Mouse (Mus musculus) neural tube, embryonic 11.5 days (tissue): ENCODE measurements at regions not wholly inside any gene's neighbourhood (a gene's known extent, or its start where the extent isn't known, plus 50 kb on each side); places are given as distances from the start of the nearest gene placed in this dataset.

Experiments
- ATAC-seq: fragments of 200-750 bp; cut with Nextera tagmentation; 2 replicates; pipeline ENCODE4 v1.8.0; 2017; ENCODE audit warnings: moderate number of reproducible peaks, mild to moderate bottlenecking, moderate TSS enrichment, moderate library complexity; ENCODE audit not compliant: insufficient read depth, low FRiP score, low TSS enrichment
- DNase-seq: peaks from one replicate; pipeline ENCODE4 v3.0.0-alpha.2; 2015; ENCODE audit warnings: low spot score
- H3K27ac ChIP-seq: fragments of 300-500 bp; sonication (generic); 2 replicates; pipeline ENCODE4 v1.5.1; 2014; ENCODE audit warnings: low read depth, mild to moderate bottlenecking, low read length
- H3K27me3 ChIP-seq: fragments of 300-500 bp; sonication (generic); 2 replicates; pipeline ENCODE4 v1.6.1; 2014; ENCODE audit warnings: mild to moderate bottlenecking, low read length, mixed read lengths; ENCODE audit not compliant: control insufficient read depth, insufficient read depth
- H3K36me3 ChIP-seq: fragments of 300-500 bp; sonication (generic); 2 replicates; pipeline ENCODE4 v1.6.1; 2014; ENCODE audit warnings: mild to moderate bottlenecking, low read length, moderate library complexity, mixed read lengths; ENCODE audit not compliant: control insufficient read depth, insufficient read depth
- H3K4me1 ChIP-seq: fragments of 300-500 bp; sonication (generic); 2 replicates; pipeline ENCODE4 v1.6.1; 2014; ENCODE audit warnings: low read length, mixed read lengths; ENCODE audit not compliant: control insufficient read depth, insufficient read depth
- H3K4me2 ChIP-seq: fragments of 300-500 bp; sonication (generic); 2 replicates; pipeline ENCODE4 v1.6.1; 2014; ENCODE audit warnings: low read depth, mild to moderate bottlenecking, moderate library complexity
- H3K4me3 ChIP-seq: fragments of 300-500 bp; sonication (generic); 2 replicates; pipeline ENCODE4 v1.5.1; 2014; ENCODE audit warnings: low read depth, low read length
- H3K9ac ChIP-seq: fragments of 300-500 bp; sonication (generic); 2 replicates; pipeline ENCODE4 v1.6.1; 2014; ENCODE audit warnings: mild to moderate bottlenecking, low read length
- H3K9me3 ChIP-seq: fragments of 300-500 bp; sonication (generic); 2 replicates; pipeline ENCODE4 v1.6.1; 2016; ENCODE audit warnings: low read length; ENCODE audit not compliant: control insufficient read depth
- WGBS: fragments of 180-500 bp; shearing (Covaris S2); extraction: QIAGEN DNeasy Blood & Tissue Kit; methylation state at CpG from one replicate; pipeline ENCODE4 v1.1.7; 2014; 5-methylcytosine and 5-hydroxymethylcytosine counted together

DNA sequence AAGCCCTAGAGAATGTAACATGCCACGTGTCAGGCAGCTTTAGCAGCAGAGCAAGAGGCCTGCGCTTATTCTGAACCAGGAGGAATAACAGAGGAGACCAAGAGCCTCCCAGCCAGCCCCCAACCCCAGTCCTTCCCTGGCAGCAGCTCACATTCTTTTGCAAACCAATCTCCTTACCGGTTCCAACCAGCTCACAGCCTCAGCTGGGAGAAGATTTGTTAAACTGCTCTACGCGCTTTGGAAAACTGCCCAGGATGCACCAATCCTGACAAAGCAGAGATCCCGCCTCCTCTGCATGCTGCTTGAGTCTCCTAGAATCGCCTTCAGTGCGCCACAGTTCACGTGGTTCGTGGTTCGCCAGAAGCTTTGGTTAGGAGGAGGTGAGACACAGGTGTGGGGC is 51.8 kb downstream of the Gm9376 start:
- DNase-seq: no peak
- H3K9ac ChIP-seq: no peak overlapping the region
- H3K4me2 ChIP-seq: no peak overlapping the region
- H3K27ac ChIP-seq: no peak overlapping the region
- peaks cover 3% of the 10 kb centered on the region; the same call in 1 of the 2 replicates for H3K4me1 ChIP-seq
- no peaks in the 10 kb centered on the region for H3K36me3 ChIP-seq
- WGBS: 53% methylated on average over 11 of the region's 11 CpGs
- ATAC-seq: no peak
- no peaks in the 10 kb centered on the region for H3K9me3 ChIP-seq
- no peak overlapping the region for H3K4me3 ChIP-seq
- peaks cover 19% of the 10 kb centered on the region for H3K27me3 ChIP-seq

DNA sequence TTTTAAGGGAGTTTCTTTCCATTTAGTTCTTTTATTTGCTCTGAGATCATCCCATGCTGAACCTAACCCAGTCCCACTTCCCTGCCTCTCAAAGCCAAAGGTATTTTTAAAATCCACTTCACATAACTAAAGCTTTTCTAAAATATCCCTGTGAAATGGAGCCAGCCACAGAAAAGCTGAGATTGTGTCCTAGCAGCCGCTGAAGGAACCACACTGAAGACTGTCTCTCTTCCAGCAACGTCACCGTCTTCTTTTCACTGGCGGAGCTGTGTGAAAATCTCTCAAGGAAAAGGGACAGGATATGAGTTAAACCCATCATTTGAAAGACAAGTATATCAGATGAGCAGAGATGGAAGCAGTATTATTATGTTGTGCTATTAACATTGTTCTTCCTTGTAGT is 53.3 kb downstream of the Gm9376 start:
- no peak for ATAC-seq
- Histone ChIP-seq H3K9me3 (no peaks in the 10 kb centered on the region), H3K9ac (no peak overlapping the region), H3K27me3 (peaks cover 19% of the 10 kb centered on the region), H3K27ac (no peak overlapping the region), H3K4me3 (no peak overlapping the region), H3K36me3 (no peaks in the 10 kb centered on the region), H3K4me2 (no peak overlapping the region), H3K4me1 (peaks cover 3% of the 10 kb centered on the region; the same call in 1 of the 2 replicates)
- no peak for DNase-seq
- WGBS: 89% methylated on average over 4 of the region's 4 CpGs

DNA sequence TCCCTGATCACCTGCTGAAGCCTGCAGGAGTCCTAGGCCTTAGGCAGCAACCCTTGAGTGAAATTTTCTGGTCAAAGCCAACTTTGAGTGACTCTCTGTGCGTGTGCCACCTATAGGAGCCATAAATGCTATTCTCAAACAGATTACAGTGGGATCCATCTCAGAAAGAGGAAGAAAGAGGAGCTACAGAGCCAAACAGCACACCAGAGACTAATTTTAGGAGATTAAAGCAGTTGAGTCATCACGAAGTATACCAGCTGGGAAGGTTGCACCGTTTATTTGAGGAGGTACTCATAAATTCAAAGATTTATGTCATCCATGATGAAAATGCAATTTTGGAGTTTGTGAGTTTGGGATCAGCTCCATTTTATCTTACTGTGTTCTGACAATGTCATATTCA is 54.3 kb downstream of the Gm9376 start:
- H3K27me3 ChIP-seq: peaks cover 19% of the 10 kb centered on the region
- 79% methylated on average over 3 of the region's 3 CpGs for WGBS

DNA sequence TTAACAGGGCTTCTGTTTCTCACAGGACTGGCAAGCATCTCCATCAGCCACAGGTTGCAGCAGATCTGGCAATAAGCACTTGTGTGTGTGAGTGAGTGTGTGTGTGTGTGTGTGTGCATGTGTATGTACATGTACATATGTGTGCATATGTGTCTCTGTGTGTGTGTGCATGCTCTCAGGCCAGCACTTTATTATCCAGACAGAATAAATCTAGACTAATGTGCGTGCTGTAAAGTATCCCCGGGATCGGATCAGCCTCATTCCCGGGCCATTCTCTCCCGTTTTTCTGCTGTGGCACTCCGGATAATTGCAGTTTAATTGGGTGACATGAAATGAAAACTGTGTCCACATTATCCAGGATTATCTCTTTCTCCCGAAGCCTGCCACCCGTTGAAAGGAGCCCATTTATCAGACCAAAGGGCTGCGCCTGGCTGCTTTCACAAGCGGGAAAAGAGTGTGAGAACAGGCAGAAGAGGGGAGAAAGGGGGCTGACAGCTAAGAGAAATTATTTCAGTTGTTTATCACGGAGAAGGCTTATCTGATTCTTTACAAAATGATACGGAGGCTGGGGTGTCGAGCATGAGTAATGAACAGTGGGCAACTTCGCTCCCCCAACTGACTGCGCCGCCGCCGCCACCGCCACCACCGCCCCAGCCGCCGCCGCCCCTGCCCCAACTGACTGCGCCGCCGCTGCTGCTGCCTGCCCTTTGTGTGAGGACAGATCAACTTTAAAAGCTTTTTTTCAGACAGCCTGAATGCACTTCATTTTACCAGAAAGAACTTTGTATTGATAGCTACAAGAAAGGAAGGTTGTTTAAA is 55.5 kb downstream of the Gm9376 start:
- WGBS: 13% methylated on average over 26 of the region's 26 CpGs
- H3K27ac ChIP-seq: no peak overlapping the region

More for the DNA sequence above, 54.3 kb downstream of the Gm9376 start:
- no peak overlapping the region for H3K4me3 ChIP-seq
- peaks cover 3% of the 10 kb centered on the region; the same call in 1 of the 2 replicates for H3K4me1 ChIP-seq
- H3K9ac ChIP-seq: no peak overlapping the region
- H3K36me3 ChIP-seq: no peaks in the 10 kb centered on the region
- ATAC-seq (no peak), DNase-seq (no peak)
- no peak overlapping the region for H3K27ac ChIP-seq
- no peak overlapping the region for H3K4me2 ChIP-seq
- H3K9me3 ChIP-seq: no peaks in the 10 kb centered on the region

DNA sequence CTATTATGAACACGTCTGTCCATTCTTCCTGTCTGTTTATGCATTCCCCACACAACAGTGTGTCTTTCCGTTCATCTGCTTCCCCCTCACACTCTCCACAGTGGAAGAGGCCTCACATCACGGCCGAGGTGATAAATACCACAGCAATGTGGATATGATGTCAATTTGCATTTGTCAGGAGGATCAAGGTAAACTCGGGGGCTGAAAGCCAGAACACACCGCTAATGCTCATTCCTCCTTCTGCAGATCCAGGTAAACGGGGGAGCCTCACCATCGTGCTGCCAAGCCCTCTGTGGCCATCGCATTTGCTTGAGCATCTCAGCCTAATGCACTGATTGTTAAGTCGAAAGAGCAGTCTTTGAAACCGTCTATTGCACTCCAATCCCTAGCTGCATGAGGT is 56.1 kb downstream of the Gm9376 start:
- H3K4me1 ChIP-seq: peaks cover 3% of the 10 kb centered on the region; the same call in 1 of the 2 replicates
- WGBS: 9% methylated on average over 11 of the region's 11 CpGs
- H3K27ac ChIP-seq: no peak overlapping the region
- H3K36me3 ChIP-seq: no peaks in the 10 kb centered on the region
- H3K4me3 ChIP-seq: peak overlapping the region; percentile 27; the same call in 1 of the 2 replicates
- peak overlapping the region; percentile 30 for H3K9ac ChIP-seq
- no peaks in the 10 kb centered on the region for H3K9me3 ChIP-seq
- peaks cover 19% of the 10 kb centered on the region for H3K27me3 ChIP-seq
- ATAC-seq: peak; percentile 54
- peak; percentile 40 for DNase-seq
- peak overlapping the region; percentile 43 for H3K4me2 ChIP-seq

More for the DNA sequence above, 55.5 kb downstream of the Gm9376 start:
- Histone ChIP-seq H3K27me3 (peaks cover 19% of the 10 kb centered on the region), H3K9me3 (no peaks in the 10 kb centered on the region), H3K4me3 (peak overlapping the region; percentile 27), H3K4me2 (peak overlapping the region; percentile 43), H3K9ac (peak overlapping the region; percentile 30), H3K36me3 (no peaks in the 10 kb centered on the region), H3K4me1 (peaks cover 3% of the 10 kb centered on the region; the same call in 1 of the 2 replicates)
- DNase-seq (peak; percentile 70), ATAC-seq (peak; percentile 75)

DNA sequence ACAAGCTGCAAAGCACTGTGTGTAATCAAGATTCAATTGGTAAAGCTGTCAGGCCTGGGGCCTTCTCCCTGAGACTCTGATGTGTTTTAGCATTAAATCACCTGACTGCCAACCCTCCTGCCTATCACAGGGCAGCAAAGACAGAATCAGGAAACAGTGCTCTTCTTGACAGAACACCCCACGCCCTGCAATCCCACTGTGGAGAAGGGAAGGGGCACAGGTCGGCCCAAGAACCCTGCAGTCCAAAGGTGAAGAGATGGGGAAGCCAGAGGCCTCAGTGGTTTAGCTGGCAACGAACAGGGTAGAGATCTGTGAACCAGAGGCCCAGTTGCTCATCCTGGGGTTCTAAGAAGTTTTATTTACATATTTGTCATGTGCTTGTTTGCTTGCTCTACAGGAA is 71.3 kb downstream of the Gm9376 start:
- Histone ChIP-seq H3K4me1 (no peaks in the 10 kb centered on the region), H3K27ac (no peak overlapping the region), H3K9me3 (no peaks in the 10 kb centered on the region), H3K27me3 (no peaks in the 10 kb centered on the region), H3K4me3 (no peak overlapping the region), H3K4me2 (no peak overlapping the region), H3K36me3 (no peaks in the 10 kb centered on the region), H3K9ac (no peak overlapping the region)
- ATAC-seq (no peak), DNase-seq (no peak)
- WGBS: 75% methylated on average over 3 of the region's 3 CpGs

DNA sequence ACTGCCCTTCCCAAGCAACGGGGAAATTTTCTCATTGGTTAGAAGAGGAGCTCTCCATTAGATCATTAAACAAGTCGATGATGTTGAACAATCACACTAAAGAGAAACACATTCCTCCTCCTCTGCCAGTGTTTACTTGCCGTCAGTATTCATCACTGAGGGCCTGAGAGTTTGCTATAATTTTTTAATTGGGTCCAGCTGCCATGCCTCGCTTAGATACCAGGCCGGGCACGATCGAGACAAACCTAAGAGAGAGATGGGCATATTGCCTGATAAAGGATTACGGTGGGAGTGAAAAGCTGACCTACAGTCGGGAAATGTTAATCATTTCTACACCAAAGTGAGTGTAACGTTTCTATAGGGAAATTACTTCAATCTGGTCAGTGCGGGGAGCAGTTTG is 96.2 kb downstream of the Gm9376 start:
- 0 out of 2 replicates have a peak, but pooled peaks cover under 1% of the 10 kb centered on the region for H3K4me1 ChIP-seq
- no peaks in the 10 kb centered on the region for H3K36me3 ChIP-seq
- no peak overlapping the region for H3K4me3 ChIP-seq
- DNase-seq (no peak), ATAC-seq (peak; percentile 22; the same call in 1 of the 2 replicates)
- no peaks in the 10 kb centered on the region for H3K9me3 ChIP-seq
- no peak overlapping the region for H3K9ac ChIP-seq
- H3K27me3 ChIP-seq: peaks cover 4% of the 10 kb centered on the region; the same call in 1 of the 2 replicates
- H3K4me2 ChIP-seq: no peak overlapping the region
- 61% methylated on average over 11 of the region's 11 CpGs for WGBS
- no peak overlapping the region for H3K27ac ChIP-seq

DNA sequence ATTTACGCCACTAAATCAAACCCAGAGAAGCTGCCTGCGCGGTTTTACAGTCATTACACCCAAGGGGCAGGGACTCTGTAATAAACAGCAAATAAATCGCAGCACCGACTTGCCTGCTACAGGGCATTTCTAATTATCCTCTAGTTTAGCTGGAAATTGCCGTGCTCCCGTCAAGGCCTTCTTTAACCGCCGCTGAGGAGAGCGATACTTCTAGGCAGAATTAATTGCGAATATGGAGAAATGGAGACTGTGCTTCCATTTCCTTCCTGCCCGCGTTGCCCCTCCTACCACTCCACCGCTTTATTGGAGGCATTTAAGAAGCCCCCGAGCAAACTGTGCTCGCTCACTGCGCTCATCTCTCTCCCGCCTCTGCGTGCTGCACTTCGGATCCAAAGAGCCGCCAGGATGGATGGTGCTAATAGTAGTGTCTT is 96.6 kb downstream of the Gm9376 start:
- ATAC-seq: peak; percentile 62
- H3K9me3 ChIP-seq: no peaks in the 10 kb centered on the region

DNA sequence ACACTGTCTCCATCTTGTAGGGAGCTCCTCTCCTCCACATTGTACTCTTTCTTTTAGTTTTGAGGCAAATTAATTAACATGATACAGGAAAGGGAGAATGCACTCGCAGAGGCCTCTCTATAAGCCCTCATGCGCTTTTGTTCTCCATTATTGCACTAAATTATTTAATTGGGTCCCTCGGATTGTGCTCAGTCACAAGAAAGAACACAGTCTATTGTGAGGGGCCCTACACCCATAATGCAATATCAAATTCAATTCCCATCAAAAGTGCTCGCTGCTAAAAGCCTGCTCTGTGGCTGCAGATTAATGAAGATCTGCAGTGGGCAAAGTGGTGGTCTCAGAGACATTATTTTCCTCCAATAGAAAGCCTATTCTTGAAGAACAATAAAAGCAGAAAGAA is 99.8 kb downstream of the Gm9376 start:
- no peak overlapping the region for H3K4me3 ChIP-seq
- 61% methylated on average over 4 of the region's 4 CpGs for WGBS
- no peaks in the 10 kb centered on the region for H3K36me3 ChIP-seq
- H3K4me1 ChIP-seq: peaks cover 19% of the 10 kb centered on the region
- H3K9ac ChIP-seq: no peak overlapping the region
- no peaks in the 10 kb centered on the region for H3K9me3 ChIP-seq
- H3K27ac ChIP-seq: no peak overlapping the region
- no peak for ATAC-seq
- peaks cover 4% of the 10 kb centered on the region; the same call in 1 of the 2 replicates for H3K27me3 ChIP-seq
- no peak for DNase-seq
- no peak overlapping the region for H3K4me2 ChIP-seq

More for the DNA sequence above, 96.6 kb downstream of the Gm9376 start:
- Histone ChIP-seq H3K4me2 (peak overlapping the region; percentile 24; the same call in 1 of the 2 replicates), H3K4me1 (peaks cover 4% of the 10 kb centered on the region), H3K27ac (no peak overlapping the region), H3K9ac (no peak overlapping the region), H3K36me3 (no peaks in the 10 kb centered on the region), H3K4me3 (no peak overlapping the region), H3K27me3 (peaks cover 4% of the 10 kb centered on the region; the same call in 1 of the 2 replicates)
- DNase-seq: peak; percentile 26
- WGBS: 49% methylated on average over 21 of the region's 21 CpGs
